Mouse (Mus musculus) urinary bladder, postnatal 4 days (tissue): ENCODE data around the gene Ccdc34.

Source experiments
- DNase-seq, 2 experiments: peaks; one replicate each; pipeline ENCODE4 v3.0.0; 2021 to 2022; ENCODE audit warnings: low spot score in 2 of 2

Ccdc34 gene

GRCm38 (mm10) chr2:109996411-109996810 is 21.2 kb upstream of the Ccdc34 start:
- DNase-seq: no peak

GRCm38 (mm10) chr2:110004668-110005067 is 12.9 kb upstream of the Ccdc34 start:
- no peak for DNase-seq

GRCm38 (mm10) chr2:110005164-110005563 is 12.5 kb upstream of the Ccdc34 start:
- DNase-seq: no peak

- DNase-seq: no peak
These were observed 11.9 kb upstream of the Ccdc34 start for GRCm38 (mm10) chr2:110005596-110006239.

- no peak for DNase-seq
These were observed 10.0 kb upstream of the Ccdc34 start for GRCm38 (mm10) chr2:110007423-110008267.

- DNase-seq: no peak
These were observed 8.2 kb upstream of the Ccdc34 start for GRCm38 (mm10) chr2:110009449-110009848.

- no peak for DNase-seq
These were observed 5.4 kb upstream of the Ccdc34 start for GRCm38 (mm10) chr2:110012184-110012725.

GRCm38 (mm10) chr2:110017087-110017486 is 530 bp upstream of the Ccdc34 start:
- no peak for DNase-seq

- no peak for DNase-seq
These were observed 2.0 kb downstream of the Ccdc34 start for GRCm38 (mm10) chr2:110019656-110020055.

GRCm38 (mm10) chr2:110020430-110020829 is 2.8 kb downstream of the Ccdc34 start:
- no peak for DNase-seq

- no peak for DNase-seq
These were observed 18.6 kb downstream of the Ccdc34 start for GRCm38 (mm10) chr2:110036265-110036664.

- no peak for DNase-seq
These were observed 19.0 kb downstream of the Ccdc34 start for GRCm38 (mm10) chr2:110036665-110037064.

- no peak for DNase-seq
These were observed 19.6 kb downstream of the Ccdc34 start for GRCm38 (mm10) chr2:110037221-110037620.

GRCm38 (mm10) chr2:110038341-110038740 is 20.7 kb downstream of the Ccdc34 start:
- DNase-seq: no peak

- DNase-seq: no peak
These were observed 25.5 kb downstream of the Ccdc34 start for GRCm38 (mm10) chr2:110042861-110043760.

- no peak for DNase-seq
These were observed 40.8 kb downstream of the Ccdc34 start for GRCm38 (mm10) chr2:110058424-110058823.

- no peak for DNase-seq
These were observed 45.5 kb downstream of the Ccdc34 start for GRCm38 (mm10) chr2:110063131-110063530.

GRCm38 (mm10) chr2:110068916-110069315 is 51.3 kb downstream of the Ccdc34 start:
- no peak for DNase-seq

- DNase-seq: no peak
These were observed 55.4 kb downstream of the Ccdc34 start for GRCm38 (mm10) chr2:110073023-110073422.

GRCm38 (mm10) chr2:110074646-110075452 is 57.2 kb downstream of the Ccdc34 start:
- DNase-seq: no peak

- no peak for DNase-seq
These were observed 59.6 kb downstream of the Ccdc34 start for GRCm38 (mm10) chr2:110077240-110077639.
